Mouse (Mus musculus) Muller cell, postnatal 12 days (primary cell): ENCODE measurements around the gene Cdca7l.
"Not testable (repeated sequence)": the region's sequence is repeated elsewhere in the genome, so short reads cannot be mapped to it uniquely, and the experiment has no call there.

Source experiments
- DNase-seq: peaks from one replicate; pipeline ENCODE4 v3.0.0-alpha.2; 2015; ENCODE audit errors: inconsistent ontology term

Cdca7l gene

DNA sequence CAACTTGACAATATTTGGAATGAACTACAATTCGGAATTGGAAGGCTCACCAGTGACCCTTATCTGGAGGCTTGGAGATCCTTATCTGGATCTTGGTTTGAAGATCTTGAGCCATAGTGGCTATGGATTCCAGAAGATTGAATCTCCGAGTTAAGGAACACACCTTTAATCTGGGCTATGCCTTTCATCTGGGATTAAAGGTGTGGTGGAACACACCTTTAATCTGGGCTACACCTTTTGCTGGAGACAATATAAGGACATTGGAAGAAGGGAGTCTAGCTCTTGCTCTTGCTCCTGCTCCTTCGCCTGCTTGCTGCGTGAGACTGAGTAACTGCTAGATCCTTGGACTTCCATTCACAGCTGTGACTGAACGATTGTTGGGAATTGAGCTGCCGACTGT, at the start of gene Cdca7l:
Gene Cdca7l, plus strand, starts transcription at position 301 of the 400 bp plus-strand sequence.
- not testable (repeated sequence) for DNase-seq

DNA sequence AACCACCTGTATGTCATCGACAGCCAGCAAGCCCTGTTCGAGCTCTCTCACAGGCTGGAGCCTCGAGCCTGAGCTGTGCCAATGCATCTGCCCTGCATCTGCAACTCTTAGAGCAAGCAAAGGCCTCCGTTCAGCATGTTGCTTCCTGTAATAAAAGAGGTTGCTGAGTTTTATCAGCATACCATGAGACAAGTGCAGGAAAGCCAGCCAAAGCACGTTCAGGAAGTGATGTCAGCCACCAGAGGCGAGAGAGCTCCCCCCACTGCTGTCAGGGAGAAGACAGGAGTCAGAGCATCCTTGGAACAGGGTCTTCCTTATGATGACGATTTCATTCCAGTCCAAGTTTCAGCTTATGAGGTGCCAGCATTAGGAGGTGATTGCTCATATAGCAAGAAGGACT, 48.1 kb upstream of the Cdca7l start:
- DNase-seq: no peak

DNA sequence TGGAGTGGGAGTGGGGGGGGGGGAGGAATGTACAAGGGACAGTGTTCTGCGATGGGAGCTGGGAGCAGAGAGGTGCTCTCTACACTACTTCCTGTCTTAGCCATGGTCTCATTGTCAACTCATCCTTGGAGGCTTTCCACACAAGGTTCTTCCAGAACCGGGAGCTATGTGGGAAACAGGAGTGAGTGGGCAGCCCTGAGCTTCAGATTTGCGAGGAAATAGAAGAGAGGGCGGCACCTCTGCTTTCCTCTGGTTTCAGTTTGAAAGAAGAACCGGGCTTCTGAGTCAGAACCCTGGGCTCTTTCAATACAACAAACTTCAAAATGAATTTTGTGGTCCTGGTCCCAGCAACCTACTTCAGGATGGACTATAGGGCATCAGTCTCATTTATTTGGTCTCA, 43.7 kb upstream of the Cdca7l start:
- DNase-seq: no peak

DNA sequence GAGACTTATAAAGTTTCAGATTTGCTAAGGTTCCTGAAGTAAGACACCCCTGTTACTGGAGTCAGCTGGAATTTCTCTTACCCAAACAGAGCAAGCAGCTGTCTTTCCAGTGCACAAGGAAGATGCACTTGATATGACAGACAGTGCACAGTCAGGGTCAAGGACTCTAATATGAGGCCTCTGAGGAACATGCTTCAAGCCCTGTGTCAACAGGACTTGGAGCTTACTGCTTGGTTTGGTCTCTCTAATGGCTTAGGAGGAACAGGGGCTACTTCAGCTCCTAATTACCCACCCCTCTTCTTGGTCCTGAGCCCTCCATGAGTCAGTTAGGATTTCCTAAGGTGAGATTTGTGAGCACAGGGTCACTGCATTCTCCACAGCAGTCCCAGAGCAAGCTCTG, 43.2 kb upstream of the Cdca7l start:
- DNase-seq: no peak

DNA sequence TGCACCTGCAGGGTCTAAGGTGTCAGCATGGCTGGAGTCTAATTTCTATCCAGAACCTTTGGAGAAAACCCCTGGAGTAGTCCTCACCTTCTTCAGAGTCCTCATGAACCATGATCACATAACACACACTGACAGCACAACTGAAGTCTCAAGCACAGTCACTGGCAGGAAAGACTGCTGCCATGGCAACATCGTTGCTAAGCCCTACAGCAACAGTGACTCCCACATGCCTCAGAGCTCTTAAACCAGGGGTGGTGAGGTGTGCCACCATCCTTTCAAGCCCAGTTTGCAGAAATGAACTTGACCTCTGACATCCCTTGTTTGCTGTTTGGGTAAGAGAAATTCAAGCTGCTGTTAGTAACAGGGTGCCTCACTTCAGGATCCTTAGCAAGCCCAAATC, 42.4 kb upstream of the Cdca7l start:
- no peak for DNase-seq

DNA sequence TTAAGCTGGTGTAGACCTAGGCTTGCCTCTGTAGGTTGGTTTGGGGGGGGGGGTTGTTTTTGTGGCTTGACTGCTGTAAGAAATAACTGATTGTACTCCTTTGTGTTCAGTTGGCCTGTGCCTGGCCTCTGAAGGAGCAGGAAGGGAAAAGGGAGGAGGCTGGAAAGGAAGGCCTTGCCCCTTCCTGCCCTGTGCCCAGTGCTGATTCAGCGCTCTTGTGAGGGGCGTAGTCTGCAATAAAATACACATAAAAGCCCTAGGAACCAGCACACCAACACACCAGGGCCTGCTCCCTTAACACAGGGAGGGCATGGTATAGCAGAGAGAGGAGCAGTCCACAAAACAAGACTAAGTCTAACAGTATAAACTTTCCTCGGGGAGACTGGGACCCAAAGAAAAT, 40.8 kb upstream of the Cdca7l start:
- DNase-seq: no peak

DNA sequence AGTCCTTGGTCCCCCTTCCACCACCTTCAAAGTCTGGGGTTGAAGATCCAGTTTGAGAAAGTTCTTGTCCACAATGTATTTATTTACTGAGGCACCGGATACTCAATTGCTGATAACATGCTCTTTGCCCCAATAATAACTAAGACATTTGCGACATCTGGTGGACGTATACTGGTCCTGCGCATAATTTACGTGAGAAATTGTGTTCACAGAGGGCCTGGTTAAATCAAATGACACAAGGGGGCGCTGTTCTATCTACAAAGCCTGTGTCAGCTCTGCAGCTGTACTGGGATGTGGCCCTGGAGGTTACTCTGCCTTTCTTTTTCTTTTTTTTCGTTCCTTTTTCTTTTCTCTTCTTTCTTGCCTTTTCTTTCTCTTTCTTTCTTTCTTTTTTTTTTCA, 39.2 kb upstream of the Cdca7l start:
- peak; percentile 77 for DNase-seq

DNA sequence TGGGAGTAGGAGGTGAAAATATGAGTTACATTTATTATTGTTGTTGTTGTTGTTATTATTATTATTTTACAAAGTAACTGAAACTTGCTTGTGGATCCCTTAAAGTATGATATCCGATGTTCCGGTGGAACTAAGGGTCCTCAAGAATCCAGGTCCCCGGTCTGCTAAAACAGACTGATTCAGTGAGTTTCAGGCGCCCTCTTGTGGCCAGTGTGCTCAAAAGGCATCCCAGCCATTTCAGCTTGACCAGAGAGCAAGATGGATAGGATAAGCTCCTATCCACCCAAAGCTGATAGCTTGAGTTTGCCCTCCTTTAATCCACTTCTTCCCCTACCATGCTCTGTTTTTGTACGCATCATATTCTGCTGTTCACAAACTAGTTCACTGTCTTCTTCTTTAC, 35.0 kb upstream of the Cdca7l start:
- peak; percentile 30 for DNase-seq

DNA sequence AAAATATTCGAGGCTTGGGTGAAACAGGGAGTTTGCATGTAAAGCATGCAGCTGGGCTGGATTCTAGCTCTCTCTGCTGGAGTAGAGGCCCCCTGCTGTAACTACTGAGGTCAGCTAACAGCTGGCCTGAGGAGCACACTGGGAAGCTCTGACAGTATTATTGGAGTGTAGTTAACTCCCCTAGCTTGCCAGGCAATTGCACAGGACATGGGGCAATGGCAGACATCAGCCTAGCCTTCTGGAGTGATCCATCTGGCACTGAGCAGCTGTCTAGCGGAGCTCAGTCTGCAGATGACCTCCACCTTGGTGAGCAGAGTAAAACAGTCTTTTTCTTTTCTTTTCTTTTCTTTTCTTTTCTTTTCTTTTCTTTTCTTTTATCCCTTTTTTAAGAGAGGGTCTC, 33.9 kb upstream of the Cdca7l start:
- DNase-seq: no peak

DNA sequence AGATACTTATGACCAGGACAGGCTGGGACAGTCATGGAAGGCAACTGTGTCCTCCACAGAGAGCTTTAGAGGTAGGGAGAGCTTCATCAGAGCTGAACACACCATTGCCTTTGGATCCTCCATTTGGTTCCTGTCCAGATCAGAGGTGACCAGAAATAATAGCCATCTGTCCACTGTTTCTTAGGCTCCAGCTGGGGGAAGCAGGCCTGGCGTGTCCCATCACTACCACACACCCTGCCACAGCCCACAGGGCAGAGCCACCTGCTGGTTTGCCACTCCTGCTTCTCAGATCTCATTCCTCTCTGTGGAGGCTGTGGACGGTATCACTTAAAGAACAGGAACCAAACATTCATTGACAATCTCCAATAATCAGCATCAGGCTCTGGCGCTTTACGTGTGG, 32.9 kb upstream of the Cdca7l start:
- no peak for DNase-seq

DNA sequence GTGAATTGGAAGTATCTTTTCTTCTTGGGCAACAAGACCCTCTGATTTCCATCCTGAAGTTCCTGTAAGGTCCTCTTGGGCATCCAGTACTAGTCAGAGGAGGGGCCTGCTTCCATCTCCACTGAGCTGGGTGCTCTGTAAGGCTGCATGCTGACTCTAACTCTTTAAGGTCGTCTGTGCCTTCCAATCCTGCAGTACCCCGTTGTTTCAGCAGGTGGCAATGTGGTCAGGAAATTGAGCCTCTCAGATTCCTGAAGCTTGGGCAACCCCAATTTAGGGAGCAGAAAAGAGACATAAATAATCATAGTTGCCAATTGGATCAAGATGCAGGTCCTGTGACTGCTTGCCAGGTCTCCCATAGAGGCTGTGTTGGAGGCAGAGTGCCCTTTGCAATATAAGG, 31.5 kb upstream of the Cdca7l start:
- DNase-seq: peak; percentile 46

DNA sequence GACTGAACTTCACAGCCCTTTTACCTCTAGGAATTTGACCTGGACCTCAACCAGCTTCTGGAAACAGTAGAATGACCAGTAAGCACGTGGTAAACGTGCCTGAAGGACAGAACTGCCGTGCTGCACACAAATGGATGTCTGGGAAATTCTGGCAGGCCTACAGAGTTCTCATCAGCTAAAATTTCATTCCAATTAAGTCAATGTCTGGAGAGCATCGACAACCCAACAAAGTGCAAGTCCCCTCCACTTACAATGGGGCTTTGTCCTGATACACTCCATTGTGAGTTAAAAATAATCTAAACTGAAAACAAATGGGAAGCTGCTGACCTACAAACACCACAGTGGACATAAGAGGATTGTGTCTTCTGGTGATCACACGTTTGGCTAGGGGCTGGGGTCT, 27.2 kb upstream of the Cdca7l start:
- peak; percentile 73 for DNase-seq

DNA sequence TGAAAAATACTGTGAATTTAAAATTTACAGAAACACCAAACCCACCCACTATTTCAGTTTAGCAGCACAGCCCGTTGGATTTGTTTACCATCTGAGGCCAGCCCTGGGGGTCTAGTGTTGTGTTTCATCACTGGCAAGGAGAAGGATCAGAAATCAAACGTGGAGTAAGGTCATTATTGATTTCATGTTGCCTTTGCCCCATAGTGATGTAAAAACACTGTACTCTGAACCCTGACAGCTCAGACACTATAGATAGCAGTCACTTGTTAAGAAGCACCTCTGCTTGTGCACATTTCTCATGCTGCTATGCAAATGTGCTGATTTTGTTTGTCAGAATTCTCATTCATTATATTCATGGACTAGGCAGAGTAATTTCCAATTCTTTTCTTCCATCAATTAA, 22.7 kb upstream of the Cdca7l start:
- no peak for DNase-seq

DNA sequence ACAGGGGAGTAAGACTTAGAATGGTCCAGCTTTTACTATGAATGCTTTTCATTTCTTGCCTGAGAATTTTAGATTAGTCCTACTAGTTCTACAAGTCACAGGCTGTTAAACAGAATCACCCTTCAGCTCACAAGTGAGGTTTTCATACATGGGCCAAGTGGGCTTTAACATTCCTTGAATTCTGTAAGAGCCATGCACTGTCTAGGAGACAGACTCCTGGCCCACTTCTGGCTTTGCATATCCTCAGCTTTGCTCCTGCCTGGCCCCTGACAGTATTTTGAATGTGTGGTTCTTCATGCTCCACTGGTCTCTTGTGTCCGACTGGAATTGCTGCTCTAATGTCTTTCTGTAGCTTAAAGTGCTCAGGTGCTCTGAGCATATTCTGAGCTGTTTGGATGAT, 20.7 kb upstream of the Cdca7l start:
- DNase-seq: peak; percentile 57

DNA sequence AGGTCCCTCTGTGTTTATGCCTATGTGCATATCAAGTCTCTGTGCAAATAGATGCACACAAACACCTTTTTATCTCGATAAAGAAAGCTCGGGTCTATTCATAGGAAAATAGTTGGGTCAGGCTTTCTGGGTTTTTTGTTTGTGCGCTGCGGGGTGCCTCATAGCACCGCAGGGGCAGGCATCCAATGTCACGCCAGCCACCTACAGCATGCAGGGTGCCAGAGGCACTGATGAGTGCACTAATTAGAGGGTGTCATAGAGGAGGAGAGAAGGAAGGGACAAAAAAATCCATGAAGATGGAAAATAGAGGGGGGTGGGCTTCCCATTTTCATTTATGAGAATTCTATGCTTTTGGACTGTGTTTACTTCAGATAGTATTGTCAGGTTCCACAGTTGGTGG, 17.5 kb upstream of the Cdca7l start:
- DNase-seq: peak; percentile 16

DNA sequence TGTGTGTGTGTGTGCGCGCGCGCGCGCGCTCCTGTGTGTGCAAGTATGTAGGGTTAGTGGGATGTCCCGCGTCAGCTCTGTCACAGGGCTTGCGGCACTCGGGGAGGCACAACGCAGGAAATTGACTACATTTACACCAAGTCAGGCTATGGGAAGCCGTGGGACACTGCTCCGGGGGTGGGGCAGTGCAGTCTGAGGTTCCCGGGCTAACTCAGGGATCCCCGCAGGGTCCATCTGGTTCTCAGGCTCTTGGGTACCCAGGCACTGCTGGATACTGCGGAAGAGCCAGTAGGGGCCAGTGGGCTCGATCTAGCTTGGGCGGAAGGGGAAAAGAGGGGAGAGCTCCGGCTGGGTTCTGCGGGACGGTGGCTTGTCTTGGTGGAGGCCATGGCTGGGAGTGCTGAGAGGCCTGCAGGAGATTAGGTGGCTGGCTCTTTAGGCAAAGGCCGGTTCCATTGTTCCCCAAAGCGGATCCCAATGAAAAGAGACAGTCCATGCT, 15.5 kb upstream of the Cdca7l start:
- DNase-seq: no peak

DNA sequence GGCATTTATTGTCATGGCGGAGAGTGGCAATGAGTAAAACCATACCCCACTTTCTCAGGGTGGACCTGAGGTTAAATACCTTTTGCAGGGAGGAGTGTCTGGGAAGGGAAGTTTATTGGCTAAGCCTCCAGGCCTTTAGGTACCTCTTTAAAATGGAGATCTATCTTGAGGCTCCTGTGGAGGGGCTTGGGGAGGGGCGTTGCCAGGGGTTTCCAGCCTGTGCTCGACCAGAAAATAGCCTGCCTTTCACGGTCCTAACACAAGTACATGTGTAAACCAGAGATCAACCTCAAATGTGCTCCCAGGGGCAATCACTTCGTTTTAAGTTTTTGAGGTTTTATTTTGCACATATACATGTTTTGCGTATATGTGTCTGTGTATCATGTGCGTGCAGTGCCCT, 15.1 kb upstream of the Cdca7l start:
- no peak for DNase-seq

DNA sequence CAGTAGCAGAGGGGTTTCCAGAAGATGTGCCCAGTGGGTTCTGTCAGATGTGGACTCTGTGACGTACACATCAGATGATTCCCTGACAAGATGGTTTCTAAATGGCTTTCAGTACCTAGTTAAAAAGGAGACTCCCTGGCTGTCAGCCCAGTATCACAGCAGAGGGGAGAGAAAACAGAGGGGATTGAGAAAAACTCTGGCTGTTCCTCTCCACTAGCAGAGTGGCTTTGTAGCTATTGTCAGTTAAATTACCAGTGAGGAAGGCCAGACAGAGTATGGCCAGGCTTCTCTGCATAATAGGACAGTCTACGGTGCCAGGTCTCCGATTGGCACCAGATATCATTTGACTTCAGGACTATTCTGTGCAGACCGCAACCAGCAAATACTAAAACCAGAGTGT, 8.8 kb upstream of the Cdca7l start:
- peak; percentile 25 for DNase-seq

DNA sequence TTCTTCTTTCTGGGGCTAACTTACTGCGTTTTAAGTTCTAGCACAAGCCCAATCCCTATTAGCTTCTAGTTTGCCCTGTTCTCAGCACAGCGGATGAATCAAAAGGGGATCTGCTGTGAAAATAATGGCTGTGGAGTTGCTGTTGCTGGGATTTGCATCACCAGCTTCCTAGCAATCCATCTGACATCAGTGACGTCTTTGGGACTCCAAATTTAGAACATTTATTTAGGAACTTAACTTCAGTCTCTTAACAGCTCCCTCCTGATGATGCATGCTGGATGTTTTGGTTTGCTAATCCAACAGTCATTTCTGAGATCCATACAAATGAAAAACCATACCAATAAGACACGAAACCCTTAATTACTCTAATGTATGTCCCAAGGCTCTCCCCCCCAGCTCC, 1.5 kb downstream of the Cdca7l start:
- no peak for DNase-seq

DNA sequence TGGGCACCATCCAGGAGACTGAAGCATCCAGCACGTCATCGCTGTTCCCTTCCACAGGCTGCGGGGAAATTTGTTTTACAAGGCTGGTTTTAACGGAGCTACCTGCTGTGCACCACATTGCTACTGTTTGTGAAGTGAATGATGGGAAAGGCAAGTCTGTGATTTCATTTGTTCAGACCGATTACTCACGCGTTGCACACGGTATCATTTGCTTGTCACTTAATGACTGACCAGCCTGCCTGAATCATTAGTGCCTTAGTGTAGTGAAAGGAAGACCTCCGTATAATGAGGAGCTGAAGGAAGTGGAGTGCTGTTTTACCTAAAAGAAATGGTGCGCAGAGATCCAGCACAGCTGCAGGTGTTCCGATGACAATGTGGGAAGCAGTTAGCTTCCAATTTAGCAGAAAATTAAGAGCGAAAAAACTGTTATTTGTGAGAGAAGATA, 1.9 kb downstream of the Cdca7l start:
- peak; percentile 71 for DNase-seq

DNA sequence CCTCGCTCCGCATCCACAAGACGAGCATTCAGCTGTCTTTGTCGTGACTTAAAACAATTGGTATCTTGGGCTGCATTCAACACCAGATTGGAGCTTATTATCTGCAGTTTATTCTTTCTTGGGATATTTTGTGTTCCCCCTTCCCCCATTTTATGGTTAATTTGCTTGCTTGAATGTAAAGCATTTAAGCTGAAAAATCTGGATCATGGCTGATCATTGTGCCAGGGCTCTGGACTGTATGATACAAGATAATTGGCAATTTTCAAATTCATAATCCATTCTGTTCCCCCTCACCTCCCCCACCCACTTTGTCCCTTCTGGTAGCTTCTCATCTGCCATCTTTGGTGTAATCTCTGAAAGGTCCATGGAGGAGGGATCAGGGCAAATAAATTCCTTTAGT, 2.4 kb downstream of the Cdca7l start:
- DNase-seq: peak; percentile 70

DNA sequence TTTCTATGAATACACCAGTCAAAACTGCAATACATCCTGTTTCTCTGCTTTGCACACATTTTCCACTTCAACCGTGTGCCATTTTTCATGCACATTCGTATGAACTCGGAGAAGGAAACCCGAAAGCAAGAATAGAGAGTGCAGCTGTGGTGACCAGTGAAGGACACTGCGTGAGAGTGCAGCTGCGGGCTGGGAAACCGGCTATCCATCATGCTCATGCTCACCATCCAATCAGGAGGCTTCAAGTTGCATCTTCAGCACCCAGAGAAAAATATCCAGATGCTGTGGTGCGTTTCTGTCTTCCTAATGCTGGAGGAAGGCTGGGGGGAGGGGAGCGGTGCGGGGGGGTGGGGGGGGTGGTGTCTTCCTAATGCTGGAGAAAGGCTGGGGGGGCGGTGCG, 3.5 kb downstream of the Cdca7l start:
- DNase-seq: no peak

DNA sequence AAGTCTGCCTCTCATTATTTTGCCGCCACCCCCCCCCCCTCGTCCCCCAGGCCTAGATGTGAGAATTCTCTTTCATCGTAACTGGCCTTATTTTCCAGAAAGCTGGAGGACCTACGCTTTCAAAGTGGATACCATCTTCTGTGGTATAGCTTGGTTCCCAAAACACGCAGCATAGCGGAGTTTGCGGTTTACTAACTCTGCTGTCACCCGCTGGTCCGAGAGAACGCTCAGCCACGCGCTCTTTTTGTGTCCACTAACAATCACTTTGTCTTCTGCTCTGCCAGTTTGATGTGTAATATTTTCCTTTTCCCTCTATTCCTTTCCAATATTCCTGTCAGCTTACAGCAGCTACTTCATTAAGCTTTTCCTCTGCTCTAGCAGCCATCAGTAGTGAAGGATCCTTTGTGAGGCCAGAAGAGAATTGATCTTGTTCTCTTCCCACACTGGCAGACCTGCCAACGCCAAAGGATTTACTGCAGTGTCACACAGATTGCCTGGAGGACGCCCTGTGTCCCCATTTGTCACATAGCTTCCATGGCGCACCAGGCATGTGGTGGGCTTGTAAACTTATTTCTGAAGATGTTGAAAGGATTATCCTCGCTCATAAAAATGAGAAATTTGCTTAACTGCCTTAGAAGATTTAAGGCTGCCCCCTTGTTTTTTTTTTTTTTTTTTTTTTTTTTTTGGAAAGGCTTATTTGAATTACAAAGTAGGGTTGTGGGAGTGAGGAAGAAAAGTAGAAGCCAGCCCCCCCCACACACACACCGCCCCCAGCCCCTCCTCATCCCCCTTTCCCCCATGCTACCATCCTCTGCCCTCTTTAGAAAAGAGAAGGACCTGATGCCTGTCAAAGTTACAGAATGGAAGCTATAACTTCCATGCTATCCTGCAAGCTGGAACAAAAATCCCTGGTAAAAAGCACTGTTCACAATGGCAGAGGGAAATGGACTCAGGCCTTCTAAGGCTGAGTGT, 4.6 kb downstream of the Cdca7l start:
- DNase-seq: peak; percentile 58
